Mouse (Mus musculus) skeletal muscle tissue, adult 2 months (tissue): ENCODE results near the gene Lrrc45.

ENCODE experiments used
- DNase-seq: peaks from one replicate; pipeline ENCODE4 v3.0.0-alpha.2; 2012; ENCODE audit warnings: low read depth, low spot score

The Lrrc45 gene

DNA sequence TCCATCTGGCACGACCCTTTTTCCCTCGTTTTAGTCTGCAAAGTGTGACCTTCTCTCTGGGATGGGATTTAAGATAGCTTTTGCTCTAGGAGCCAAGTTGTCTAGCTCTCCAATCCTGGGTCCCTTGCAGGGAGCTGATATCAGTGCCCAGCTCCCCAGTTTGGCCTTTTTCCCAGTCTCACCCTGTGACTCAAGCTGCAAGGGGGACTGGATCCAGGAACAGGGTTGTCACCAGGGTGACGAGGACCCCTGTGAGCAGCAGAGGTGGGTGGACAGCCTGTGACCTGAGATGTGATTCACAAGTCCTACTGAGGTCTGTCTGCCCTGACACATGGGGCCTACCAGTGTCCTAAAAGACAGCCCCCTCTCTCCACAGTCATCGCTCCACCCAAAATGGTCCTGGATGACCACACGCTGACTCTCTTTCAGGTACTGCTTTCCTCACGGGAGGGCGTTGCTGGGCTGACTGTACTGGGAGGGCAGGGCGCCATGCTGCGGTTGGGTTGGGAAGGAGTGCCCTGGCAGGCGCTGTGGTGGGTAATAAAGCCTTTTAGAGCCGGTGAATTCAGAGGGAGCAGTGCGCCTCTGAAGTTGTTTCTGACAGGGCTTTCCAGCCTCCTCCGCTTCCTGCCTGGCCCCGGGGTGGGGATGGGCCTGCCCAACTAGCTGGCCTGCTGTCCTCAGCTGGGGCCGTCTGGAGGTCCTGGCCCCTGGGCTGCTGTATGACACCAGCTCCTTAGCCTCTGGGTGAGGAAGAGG, 9.8 kb upstream of the Lrrc45 start:
- no peak for DNase-seq

- DNase-seq, result no peak
Observed at GRCm38 (mm10) chr11:120704486-120705325, 9.0 kb upstream of the Lrrc45 start.

DNA sequence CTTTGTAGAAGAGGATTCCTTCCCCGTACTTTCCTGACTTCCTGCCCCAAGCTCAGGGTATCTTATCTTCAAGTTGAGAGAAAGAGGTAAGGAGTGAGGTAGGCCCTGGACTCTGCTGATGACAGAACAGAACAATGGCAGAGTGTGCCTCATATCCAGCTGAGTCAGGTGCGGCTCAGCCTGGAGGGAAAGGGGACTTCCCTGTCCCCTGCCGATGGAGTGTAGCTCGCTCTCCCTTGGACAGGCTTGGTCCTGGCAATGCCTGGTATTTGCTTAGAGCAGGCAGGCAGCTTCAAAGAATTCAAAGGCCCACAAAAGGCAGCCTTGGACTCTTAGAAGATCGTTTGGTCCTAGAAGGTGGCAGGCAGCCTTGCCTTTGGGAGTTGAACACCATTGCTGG, 7.6 kb upstream of the Lrrc45 start:
- DNase-seq, result no peak

DNA sequence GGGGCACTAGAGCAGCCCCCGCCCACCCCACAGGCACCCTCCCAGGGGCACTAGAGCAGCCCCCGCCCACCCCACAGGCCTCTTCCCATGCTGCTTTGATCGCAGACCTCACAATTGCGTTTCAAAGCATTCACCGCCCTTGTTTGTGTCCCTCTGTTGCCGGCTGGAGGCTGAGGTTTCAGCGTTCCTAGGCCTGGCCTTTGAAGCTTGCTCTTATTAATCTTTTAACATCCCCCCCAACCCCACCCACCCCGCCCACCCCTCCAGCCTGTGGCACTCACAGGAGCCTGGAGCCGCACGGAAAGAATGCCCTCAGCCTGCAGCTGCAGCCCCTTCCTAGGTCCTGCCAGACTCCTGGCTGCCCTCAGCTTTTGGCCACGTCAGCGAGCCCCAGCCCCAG, 6.5 kb upstream of the Lrrc45 start:
- DNase-seq, result no peak

GRCm38 (mm10) chr11:120707969-120708368, 5.8 kb upstream of the Lrrc45 start:
- DNase-seq, result no peak

GRCm38 (mm10) chr11:120709551-120709950, 4.2 kb upstream of the Lrrc45 start:
- DNase-seq, result no peak

DNA sequence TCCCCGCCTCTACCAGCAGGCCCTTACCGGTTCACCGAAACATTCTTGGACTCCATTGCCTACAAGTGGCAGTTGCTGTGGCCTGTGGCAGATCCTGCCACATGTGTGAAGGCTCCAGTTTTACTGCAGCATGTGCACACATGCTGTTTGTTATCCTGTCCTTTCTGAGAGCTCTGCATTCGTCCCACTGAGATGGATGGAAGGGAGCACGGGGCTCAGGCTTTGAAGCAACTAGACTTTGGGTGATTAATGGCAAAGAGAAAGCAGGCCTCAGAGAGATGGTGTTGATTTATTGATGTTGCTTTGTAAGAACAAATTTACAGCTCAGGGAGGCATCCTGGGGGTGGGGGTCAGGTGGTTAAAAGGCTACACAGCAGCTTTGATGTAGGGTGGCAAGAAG, 3.1 kb upstream of the Lrrc45 start:
- DNase-seq, result no peak

- DNase-seq, result no peak
Observed at GRCm38 (mm10) chr11:120711980-120712604, 1.6 kb upstream of the Lrrc45 start.

- DNase-seq, result no peak
Observed at GRCm38 (mm10) chr11:120712771-120713568, 755 bp upstream of the Lrrc45 start.

DNA sequence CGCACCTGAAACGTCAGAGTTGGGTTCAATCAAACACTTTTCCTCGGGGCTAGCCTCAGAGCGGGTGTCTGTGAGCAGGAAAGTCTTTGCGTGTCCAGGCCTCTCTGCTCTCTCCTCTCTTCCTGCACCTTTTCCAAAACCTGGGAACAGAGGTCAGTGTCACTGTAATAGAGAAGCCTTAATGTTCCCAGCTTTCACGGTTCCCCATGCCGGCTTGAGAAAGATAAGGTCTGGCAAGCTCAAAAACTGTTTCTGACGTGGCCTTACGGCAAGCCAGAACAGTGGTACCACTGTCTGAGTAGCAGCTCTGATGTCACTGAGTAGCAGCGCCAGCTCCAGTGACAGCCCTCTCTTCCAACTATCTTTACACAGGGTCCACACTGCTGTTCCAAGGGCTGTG, 821 bp downstream of the Lrrc45 start:
- no peak for DNase-seq

- DNase-seq, result no peak
Observed at GRCm38 (mm10) chr11:120715131-120715530, 1.4 kb downstream of the Lrrc45 start.

GRCm38 (mm10) chr11:120719242-120719641, 5.5 kb downstream of the Lrrc45 start:
- no peak for DNase-seq

DNA sequence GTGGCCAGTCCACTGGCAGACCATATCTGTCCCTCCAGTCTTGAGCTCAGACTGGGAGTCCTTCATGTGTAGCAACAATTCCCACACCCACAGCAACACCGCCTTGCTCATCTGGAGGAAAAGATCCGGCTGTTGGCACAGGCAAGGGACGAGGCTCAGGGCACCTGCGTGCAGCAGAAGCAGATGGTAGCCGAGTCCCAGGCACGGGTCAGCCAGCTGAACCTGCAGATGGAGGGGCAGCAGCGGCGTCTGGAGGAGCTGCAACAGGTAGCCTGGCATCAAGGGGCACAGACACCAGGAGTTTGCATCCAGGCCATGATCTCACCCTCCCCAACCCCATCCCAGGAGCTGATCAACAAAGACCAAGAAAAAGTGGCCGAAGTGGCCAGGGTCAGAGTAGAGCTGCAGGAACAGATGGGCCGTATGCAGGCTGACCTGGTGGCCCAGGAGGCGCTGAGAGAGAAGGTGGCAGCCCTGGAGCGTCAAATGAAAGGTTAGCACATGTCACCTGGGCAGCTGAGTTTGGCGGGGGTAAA, 6.2 kb downstream of the Lrrc45 start:
- DNase-seq, result no peak

DNA sequence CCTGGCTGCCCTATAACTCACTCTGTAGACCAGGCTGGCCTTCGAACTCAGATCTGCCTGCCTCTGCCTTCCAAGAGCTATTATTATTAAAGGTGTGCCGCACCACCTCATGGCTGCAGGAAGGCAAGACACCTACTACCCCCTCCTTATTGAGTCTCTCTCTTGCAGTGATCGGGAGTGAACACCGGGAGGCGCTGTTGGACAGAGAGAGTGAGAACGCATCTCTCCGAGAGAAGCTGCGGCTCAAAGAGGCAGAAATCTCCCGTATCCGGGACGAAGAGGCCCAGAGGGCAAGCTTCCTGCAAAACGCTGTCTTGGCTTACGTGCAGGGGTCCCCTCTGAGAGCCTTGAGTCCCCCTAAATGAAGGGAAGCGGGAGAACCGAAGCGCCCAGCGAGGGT, 6.7 kb downstream of the Lrrc45 start:
- DNase-seq, result peak; percentile 89

DNA sequence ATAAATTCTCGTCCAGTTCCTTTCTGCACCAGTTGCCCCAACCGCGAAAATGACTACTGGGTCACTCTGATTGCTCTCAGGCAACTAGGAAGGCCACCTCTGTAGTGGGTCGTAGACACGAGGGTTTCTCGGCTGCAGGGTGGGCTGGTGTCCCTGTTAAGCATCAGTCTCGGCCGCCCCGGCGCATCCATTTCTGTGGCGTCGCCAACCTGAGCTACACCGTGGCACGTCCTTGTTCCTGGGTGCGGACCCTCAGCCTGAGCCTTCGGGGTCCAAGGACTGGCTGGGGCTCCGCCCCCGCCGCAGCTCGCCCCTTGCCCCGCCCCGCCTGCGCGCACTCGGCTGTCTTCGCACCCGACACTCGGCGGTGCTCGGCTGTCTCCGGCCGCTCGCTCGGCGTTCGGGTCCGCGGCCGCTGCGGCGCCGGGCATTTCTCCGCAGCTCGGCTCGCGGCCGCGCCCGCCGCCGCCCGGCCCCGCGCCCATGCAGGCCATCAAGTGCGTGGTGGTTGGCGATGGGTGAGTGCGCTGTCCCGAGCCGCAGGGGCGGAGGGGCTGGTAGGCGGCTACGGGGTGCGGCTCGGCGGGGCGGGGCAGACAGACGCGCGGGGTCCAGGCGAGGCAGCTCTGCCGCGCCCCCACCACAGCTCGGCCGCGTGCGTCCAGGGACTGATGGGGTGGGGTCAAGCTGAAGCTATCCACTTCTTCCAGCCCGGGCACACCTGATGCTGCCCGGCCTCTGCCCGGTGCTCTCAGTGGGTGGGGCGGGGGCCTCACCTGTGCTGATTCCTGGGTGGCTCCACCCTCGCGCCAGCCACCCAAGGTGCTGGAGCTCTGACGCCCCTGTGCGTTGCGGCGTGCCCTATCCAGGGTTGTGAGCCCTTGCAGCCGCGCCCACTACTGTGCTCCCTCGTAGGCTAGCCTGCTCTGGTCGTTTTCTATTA, 7.7 kb downstream of the Lrrc45 start, which contains the start of gene Rac3:
Gene Rac3, plus strand, starts transcription at position 347 of the 943 bp plus-strand sequence.
- DNase-seq, result no peak

DNA sequence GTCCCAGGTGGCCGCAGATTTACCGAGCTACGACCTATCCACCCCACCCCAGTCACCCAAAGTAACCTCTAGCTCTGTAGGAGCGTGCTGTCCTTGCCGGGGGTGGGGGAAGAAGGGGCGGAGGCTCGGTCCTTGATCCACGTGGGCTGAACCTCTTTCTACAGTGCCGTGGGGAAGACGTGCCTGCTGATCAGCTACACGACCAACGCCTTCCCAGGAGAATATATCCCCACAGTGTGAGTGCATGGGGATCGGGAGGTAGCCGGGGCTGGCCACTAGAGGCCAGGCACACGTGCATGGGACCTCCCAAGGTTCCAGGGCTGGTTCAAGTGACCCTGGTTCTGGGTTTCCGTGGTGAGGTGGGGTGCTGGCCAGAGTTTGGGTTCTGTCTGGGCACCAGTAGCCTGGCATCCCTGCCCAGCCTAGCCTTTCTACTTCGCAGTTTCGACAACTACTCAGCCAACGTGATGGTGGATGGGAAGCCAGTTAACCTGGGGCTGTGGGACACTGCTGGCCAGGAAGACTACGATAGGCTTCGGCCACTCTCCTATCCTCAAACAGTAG, 8.4 kb downstream of the Lrrc45 start:
- no peak for DNase-seq

DNA sequence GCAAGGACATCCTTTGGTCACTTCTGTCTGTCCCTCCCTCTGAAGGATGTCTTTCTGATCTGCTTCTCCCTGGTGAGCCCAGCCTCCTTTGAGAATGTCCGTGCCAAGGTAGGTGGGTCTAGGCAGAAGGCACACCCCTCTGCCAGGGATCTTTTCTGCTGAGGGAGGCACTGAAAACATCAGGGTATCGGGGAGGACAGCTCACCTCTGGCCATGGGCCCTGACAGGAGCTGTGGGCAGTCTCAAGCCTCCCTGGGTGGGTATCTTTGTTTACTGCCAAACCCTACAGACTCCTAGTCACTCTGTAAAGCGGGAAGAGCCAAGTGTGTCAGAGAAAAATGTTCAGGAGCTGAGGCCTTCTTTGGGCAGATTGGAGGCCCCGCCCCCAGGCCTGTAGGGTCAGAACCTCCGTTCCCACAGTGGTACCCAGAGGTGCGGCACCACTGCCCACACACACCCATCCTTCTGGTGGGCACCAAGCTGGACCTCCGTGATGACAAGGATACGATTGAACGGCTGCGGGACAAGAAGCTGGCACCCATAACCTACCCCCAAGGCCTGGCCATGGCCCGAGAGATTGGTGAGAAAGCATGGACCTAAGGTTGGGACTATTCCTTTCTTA, 9.1 kb downstream of the Lrrc45 start:
- DNase-seq, result no peak

- DNase-seq, result no peak
Observed at GRCm38 (mm10) chr11:120723509-120723908, 9.8 kb downstream of the Lrrc45 start.
